Mouse (Mus musculus) ovary, postnatal 14 days (tissue): ENCODE measurements at regions not wholly inside any gene's neighbourhood (a gene's known extent, or its start where the extent isn't known, plus 50 kb on each side); places are given as distances from the start of the nearest gene placed in this dataset.

ENCODE experiments used
- DNase-seq: peaks from one replicate; pipeline ENCODE4 v3.0.0; 2022; ENCODE audit warnings: low spot score

- DNase-seq: no peak
These were observed 107.8 kb downstream of the Basp1 start for GRCm38 (mm10) chr15:25305801-25306200.

- no peak for DNase-seq
These were observed 110.2 kb downstream of the Basp1 start for GRCm38 (mm10) chr15:25303379-25303778.

GRCm38 (mm10) chr15:25302671-25303294 is 110.8 kb downstream of the Basp1 start:
- no peak for DNase-seq

- DNase-seq: no peak
These were observed 111.8 kb downstream of the Basp1 start for GRCm38 (mm10) chr15:25301810-25302209.

GRCm38 (mm10) chr15:25297278-25297677 is 116.3 kb downstream of the Basp1 start:
- DNase-seq: no peak

GRCm38 (mm10) chr15:25296714-25297113 is 116.8 kb downstream of the Basp1 start:
- DNase-seq: no peak

- DNase-seq: no peak
These were observed 117.8 kb downstream of the Basp1 start for GRCm38 (mm10) chr15:25295753-25296152.

- no peak for DNase-seq
These were observed 122.3 kb downstream of the Basp1 start for GRCm38 (mm10) chr15:25291231-25291691.

GRCm38 (mm10) chr15:25287850-25288249 is 125.7 kb downstream of the Basp1 start:
- DNase-seq: no peak

- no peak for DNase-seq
These were observed 129.0 kb downstream of the Basp1 start for GRCm38 (mm10) chr15:25284354-25285199.

GRCm38 (mm10) chr15:25283713-25284112 is 129.9 kb downstream of the Basp1 start:
- DNase-seq: no peak

- no peak for DNase-seq
These were observed 131.2 kb downstream of the Basp1 start for GRCm38 (mm10) chr15:25282346-25282745.

- DNase-seq: no peak
These were observed 131.6 kb downstream of the Basp1 start for GRCm38 (mm10) chr15:25281942-25282341.

GRCm38 (mm10) chr15:25278317-25279156 is 135.0 kb downstream of the Basp1 start:
- DNase-seq: no peak

GRCm38 (mm10) chr15:25276227-25276626 is 137.3 kb downstream of the Basp1 start:
- DNase-seq: no peak

GRCm38 (mm10) chr15:25271886-25272285 is 141.7 kb downstream of the Basp1 start:
- no peak for DNase-seq

GRCm38 (mm10) chr15:25270349-25270748 is 143.2 kb downstream of the Basp1 start:
- DNase-seq: no peak

- DNase-seq: no peak
These were observed 144.1 kb downstream of the Basp1 start for GRCm38 (mm10) chr15:25269345-25269996.

GRCm38 (mm10) chr15:25268436-25268835 is 145.1 kb downstream of the Basp1 start:
- DNase-seq: no peak

- no peak for DNase-seq
These were observed 146.1 kb downstream of the Basp1 start for GRCm38 (mm10) chr15:25267509-25267908.

- no peak for DNase-seq
These were observed 160.7 kb downstream of the Basp1 start for GRCm38 (mm10) chr15:25252648-25253567.
